Mouse (Mus musculus) kidney, postnatal 10 days (tissue): Measurements from ENCODE around the gene Ccdc88c.
A peak's percentile ranks its signal among the peaks of the same experiment; 100 is the strongest.

Source experiments
- DNase-seq: peaks from one replicate; pipeline ENCODE4 v3.0.0; 2021; ENCODE audit warnings: mixed read lengths

Gene Ccdc88c

GRCm38 (mm10) chr12:100924646-100925339 is 104.1 kb downstream of the Ccdc88c start:
- DNase-seq = no peak

- no peak for DNase-seq
Measured at GRCm38 (mm10) chr12:100910731-100911130, 118.1 kb downstream of the Ccdc88c start.

DNA sequence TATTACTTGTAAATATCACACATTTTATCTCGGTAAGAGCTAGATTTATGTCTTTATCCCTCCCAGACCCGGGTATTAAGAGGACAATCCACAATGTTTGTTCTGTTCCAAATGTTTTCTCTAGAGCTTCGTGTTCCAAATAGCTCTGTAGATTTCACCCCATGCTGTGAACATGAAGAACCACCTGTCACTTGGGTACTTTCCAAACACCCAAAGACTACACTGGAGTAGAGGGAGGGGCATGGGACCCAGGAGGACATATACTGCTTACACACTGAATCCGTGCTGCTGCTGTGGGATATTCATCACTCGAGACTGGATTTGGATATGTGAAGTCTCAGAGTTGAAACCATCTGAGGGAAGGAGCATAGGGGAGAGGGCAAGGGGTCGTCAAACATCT is 119.1 kb downstream of the Ccdc88c start:
- no peak for DNase-seq

- no peak for DNase-seq
Measured at GRCm38 (mm10) chr12:100908298-100909034, 120.4 kb downstream of the Ccdc88c start.

- DNase-seq = peak; percentile 46
Measured at GRCm38 (mm10) chr12:100907598-100908297, 121.1 kb downstream of the Ccdc88c start, which contains the start of gene Gpr68. Gene Gpr68 (minus strand): TSS chr12:100908198.

- no peak for DNase-seq
Measured at GRCm38 (mm10) chr12:100906861-100907260, 122.0 kb downstream of the Ccdc88c start.

- DNase-seq = no peak
Measured at GRCm38 (mm10) chr12:100903761-100904160, 125.1 kb downstream of the Ccdc88c start.

- no peak for DNase-seq
Measured at GRCm38 (mm10) chr12:100901386-100901785, 127.5 kb downstream of the Ccdc88c start.

- no peak for DNase-seq
Measured at GRCm38 (mm10) chr12:100900901-100901300, 128.0 kb downstream of the Ccdc88c start.

DNA sequence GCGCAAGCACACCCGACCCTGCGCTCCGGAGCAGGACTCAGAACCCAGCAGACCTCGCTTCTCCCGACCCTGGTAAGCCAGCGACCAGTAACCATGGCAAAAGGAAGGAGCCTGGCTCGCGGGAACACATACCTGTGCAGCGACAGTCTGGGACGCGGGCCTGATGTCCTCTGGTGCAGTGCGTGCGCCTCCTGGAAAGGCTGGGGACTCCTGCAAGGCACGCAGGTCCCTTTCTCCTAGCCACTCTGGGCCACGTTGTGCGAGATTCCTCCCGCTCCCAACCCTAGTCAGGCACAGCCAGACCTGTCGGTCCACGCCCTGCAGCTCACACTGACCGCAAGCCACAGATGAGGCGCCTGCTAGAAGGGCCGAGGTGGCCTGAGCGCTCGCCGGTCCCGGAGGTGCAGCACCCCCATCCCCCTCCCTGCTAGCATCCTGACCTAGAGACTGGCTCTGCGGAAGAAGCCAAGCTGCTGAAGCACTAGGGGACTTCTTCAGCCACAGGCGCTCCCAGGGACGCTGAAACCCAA is 129.7 kb downstream of the Ccdc88c start:
- DNase-seq = peak; percentile 34

DNA sequence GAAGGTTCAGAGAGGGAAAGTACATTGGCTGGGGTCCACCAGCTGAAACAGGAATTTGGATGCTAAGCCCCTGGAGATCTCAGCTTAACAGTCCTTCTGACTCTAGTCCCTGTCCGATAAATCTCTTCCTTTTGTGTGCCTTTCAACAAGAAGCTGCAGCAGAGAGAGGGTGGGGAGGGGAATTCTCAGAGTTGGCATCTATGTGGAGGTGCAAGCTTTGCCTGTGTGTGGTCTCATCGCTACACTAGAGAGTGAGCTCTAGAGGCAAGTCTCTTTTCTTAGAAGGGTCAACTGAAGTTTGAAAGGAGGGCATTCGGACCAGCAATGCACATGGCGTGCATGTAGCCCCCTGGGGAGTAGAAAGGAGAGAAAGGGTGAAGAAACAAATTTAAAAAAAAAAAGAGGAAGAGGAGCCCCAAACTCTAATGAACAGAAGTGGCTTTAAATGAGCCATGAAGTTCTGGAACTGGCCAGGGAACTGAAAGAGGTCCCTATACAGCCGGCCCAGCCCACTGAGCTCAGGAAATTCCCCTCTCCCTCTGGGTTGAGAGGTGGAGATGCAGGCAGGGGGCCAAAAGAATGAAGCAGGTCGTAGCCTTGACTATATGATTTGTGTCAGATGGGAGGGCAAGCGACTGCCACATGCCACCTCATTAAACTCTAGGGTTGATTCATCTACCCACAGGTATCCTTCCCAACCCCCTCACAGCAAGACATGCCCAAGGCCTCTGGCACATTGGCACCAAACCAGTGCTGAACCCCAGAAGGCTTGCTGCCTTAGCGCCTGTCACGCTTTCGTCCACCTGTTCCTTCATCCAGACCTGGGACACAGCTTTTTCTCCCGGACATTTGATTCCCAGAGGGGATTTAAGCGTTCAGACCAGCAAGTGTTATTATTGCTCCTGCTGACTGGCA is 130.9 kb downstream of the Ccdc88c start:
- DNase-seq = no peak

DNA sequence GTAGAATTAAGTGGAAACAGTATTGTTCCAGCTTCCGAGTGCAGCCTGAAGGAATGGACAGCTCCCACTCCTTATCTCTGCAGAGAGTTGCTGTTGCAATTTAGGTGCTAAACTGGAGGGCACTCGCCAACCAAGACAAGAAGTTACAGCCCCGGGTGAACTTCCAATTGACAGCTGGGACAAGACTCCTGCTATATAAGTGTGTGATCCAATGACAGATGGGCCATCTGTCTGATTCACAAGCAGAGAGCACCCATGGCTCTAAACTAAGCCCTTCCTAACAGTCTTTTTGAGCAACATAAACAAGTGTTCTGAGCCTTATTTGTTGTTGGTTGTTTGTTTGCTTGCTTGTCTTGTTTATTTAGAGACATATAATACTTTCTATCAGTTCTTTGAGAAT is 132.2 kb downstream of the Ccdc88c start:
- DNase-seq = no peak

- DNase-seq = no peak
Measured at GRCm38 (mm10) chr12:100895504-100895903, 133.4 kb downstream of the Ccdc88c start.

- no peak for DNase-seq
Measured at GRCm38 (mm10) chr12:100890548-100890947, 138.3 kb downstream of the Ccdc88c start.

GRCm38 (mm10) chr12:100887801-100888258 is 141.0 kb downstream of the Ccdc88c start:
- peak; percentile 69 for DNase-seq

DNA sequence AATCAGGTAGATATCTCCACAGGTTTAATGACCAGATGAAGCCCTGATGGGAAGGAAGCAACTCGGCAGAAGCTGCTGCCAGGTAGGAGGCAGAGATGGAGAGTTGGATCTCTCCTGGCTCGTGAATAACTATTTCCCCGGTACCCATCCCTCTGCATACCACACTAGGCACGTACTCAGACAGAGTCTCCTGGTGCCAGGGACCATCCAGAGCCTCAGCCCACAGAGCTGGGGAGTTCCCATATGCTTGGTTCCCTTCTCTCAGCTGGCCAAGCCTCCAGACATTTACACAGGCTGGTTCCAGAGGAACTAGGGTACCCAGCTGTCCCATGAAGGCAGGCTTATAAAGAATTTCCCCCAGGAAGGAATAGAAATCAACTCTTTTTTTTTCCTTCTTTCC is 142.0 kb downstream of the Ccdc88c start:
- DNase-seq = no peak

DNA sequence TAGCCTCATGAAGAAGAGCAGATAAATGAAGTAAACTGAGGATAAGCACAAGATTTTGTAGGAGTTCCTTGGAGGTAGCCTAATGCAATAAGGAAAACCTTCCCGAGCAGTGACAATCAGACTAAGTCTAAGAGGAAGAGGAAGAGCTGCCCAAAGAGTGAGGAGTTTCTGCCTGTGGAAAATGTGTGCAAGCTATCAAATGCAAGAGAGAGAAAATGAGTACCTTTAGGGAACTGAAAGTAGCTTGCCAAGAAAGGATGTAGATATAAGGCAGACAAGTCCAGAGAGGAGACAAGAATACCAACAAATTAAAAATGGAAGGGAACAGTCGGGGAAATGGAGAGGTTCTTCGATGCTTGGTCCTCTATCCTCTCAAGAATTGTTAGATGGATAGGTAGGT is 143.3 kb downstream of the Ccdc88c start:
- DNase-seq = no peak

- DNase-seq = no peak
Measured at GRCm38 (mm10) chr12:100883168-100883567, 145.7 kb downstream of the Ccdc88c start.

GRCm38 (mm10) chr12:100878556-100878955 is 150.3 kb downstream of the Ccdc88c start:
- DNase-seq = no peak

- DNase-seq = no peak
Measured at GRCm38 (mm10) chr12:100877936-100878335, 150.9 kb downstream of the Ccdc88c start.

GRCm38 (mm10) chr12:100875960-100876359 is 152.9 kb downstream of the Ccdc88c start:
- no peak for DNase-seq

GRCm38 (mm10) chr12:100875553-100875952 is 153.3 kb downstream of the Ccdc88c start:
- DNase-seq = no peak
